Mouse (Mus musculus): ENCODE results near the gene Dnah10.

The Dnah10 gene

DNA sequence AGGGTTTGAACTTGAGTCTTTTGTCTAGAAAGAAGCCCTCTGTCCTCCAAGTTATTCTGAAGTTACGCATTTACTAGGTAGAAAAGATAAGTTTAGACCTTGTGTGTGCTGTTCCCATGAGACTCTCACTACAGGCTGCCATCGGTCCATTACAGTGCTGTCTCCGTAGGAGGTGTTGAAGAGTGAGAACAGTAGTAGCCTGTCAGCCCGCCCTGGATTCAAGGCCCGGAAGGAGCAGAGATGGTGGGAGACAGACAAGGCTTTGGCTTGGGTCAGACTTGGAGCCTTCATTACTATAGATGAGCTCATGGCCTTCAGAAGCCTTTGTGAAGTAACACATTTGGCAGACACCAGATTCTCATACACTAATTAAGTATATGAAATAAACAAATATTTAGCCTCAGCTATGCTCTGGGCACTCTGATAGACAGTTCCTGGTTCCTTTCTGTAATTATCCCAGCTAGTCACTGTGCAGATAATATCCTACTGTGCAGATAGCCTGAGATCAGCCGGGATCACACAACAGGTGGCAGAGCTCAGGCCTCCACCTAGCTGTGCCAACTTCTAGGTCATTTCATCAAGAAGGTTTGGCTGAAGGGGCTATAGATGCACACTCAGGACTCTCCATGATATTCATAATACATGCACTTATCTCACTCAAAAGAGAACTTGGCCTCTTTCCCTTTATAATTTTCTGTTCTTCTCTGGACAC is 149.2 kb downstream of the Dnah10 start:
- no peak for DNase-seq

DNA sequence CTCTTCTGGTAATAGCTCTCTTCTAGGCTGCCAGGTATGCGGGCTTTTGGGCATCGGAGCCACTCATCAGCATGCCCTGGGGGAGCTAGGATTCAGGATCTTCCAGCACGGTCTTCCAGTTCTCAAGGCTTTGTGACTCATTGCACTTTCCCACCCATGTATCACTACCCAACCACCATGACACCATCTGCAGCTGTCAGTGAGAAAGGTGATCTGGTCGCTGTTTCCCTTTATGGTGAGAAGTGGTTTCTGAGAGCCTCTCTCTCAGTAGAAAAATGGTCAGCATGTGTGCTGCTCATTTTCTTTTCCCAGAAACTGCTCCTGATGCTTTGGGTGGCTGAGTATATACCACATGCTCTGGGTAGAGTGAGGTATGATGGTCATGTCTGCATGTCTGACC is 154.4 kb downstream of the Dnah10 start:
- no peak for DNase-seq

DNA sequence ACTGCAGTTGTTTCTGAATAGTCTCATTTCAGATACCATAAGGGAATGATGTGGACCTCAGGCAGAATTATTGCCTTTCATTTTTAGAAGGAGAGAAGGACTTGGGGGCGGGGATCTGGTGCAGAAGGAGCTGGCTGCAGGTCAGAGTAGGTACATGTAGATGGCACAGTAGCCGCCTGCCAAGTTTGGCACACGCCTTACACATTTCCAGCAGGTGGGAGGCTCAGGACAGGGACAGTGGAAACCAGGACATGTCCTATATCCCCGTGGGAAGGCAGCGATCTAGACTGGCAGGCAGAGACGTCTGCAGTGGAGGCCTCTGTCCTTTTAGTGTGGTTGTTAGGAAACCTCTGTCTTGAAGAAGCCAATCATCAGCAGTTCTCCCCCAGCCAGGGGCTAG is 154.9 kb downstream of the Dnah10 start:
- DNase-seq = no peak

DNA sequence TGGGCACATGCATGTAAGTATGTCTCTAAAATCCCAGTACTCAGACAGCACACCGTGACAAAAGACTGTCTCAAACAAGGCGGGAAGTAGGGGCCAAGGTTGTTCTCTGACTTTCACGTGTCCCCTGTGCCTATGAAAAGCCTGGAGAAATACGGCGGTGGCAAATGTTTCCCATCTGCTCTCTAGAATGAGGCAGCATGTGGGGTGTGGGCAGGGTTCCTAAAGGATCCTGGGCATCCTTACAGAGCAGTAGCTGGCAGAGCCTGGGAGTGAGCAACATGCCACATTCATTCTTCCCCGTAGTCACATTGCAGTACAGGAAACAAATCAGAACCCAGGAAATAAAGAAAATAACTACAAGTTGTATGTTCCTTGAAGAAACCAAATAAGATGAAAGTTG is 159.0 kb downstream of the Dnah10 start:
- DNase-seq = peak; percentile 58
